Mouse (Mus musculus): Measurements from ENCODE around the gene Tapt1. TPM values are rescaled to one million over a fixed set of nuclear protein-coding genes. Genes with fewer than 3 reads are reported as not detected.
A peak's percentile ranks its signal among the peaks of the same experiment; 100 is the strongest.

The Tapt1 gene
- polyA plus RNA-seq, 1 experiment from 2014 or later, result 35.6 TPM

GRCm38 (mm10) chr5:44227462-44227840 is 1.0 kb upstream of the Tapt1 start:
- H3K9ac ChIP-seq (replicated peaks), result peak overlapping the region; percentile 97
- H3K4me1 ChIP-seq, result peaks cover 24% of the 10 kb centered on the region
- no peaks in the 10 kb centered on the region for H3K9me3 ChIP-seq
- no peaks in the 10 kb centered on the region for H3K36me3 ChIP-seq
- H3K4me3 ChIP-seq, result peak overlapping the region; percentile 94
- H3K4me2 ChIP-seq (replicated peaks), result peak overlapping the region; percentile 78
- no peaks in the 10 kb centered on the region for H3K27me3 ChIP-seq
- no peak for ATAC-seq (ENCODE audit: low FRiP score, low read depth)
- peak overlapping the region; percentile 94; the same call in 1 of the 2 replicates for H3K27ac ChIP-seq (replicated peaks)
- WGBS, result 15% methylated on average over 6 of the region's 6 CpGs

- no peak; the same call in 1 of the 2 replicates for ATAC-seq (ENCODE audit: low FRiP score, low read depth)
- Histone ChIP-seq H3K4me2 (replicated peaks) (peak overlapping the region; percentile 64), H3K36me3 (no peaks in the 10 kb centered on the region), H3K4me1 (peaks cover 24% of the 10 kb centered on the region), H3K27ac (replicated peaks) (peak overlapping the region; percentile 94), H3K4me3 (peak overlapping the region; percentile 94), H3K9me3 (no peaks in the 10 kb centered on the region), H3K27me3 (no peaks in the 10 kb centered on the region), H3K9ac (replicated peaks) (peak overlapping the region; percentile 97)
- 1% methylated on average over 48 of the region's 72 CpGs for WGBS
These were observed 410 bp downstream of the Tapt1 start for GRCm38 (mm10) chr5:44225911-44226520.

- 65% methylated on average over 4 of the region's 4 CpGs for WGBS
- H3K4me3 ChIP-seq, result peak overlapping the region; percentile 94
- H3K4me1 ChIP-seq, result peaks cover 24% of the 10 kb centered on the region
- H3K4me2 ChIP-seq (replicated peaks), result peak overlapping the region; percentile 64
- no peaks in the 10 kb centered on the region for H3K36me3 ChIP-seq
- H3K9me3 ChIP-seq, result no peaks in the 10 kb centered on the region
- H3K27me3 ChIP-seq, result no peaks in the 10 kb centered on the region
- ATAC-seq (ENCODE audit: low FRiP score, low read depth), result no peak
- H3K9ac ChIP-seq (replicated peaks), result no peak overlapping the region
- no peak overlapping the region for H3K27ac ChIP-seq (replicated peaks)
These were observed 1.4 kb downstream of the Tapt1 start for GRCm38 (mm10) chr5:44224916-44225600.

GRCm38 (mm10) chr5:44224251-44224650 is 2.2 kb downstream of the Tapt1 start:
- Histone ChIP-seq H3K9ac (replicated peaks) (no peak overlapping the region), H3K4me1 (peaks cover 24% of the 10 kb centered on the region), H3K4me2 (replicated peaks) (peak overlapping the region; percentile 64), H3K9me3 (no peaks in the 10 kb centered on the region), H3K27me3 (no peaks in the 10 kb centered on the region), H3K4me3 (0 out of 2 replicates have a peak overlapping the region, but pooled peaks have one; percentile 6), H3K36me3 (no peaks in the 10 kb centered on the region), H3K27ac (replicated peaks) (0 out of 2 replicates have a peak overlapping the region, but pooled peaks have one; percentile 11)
- WGBS, result 26% methylated on average over 6 of the region's 6 CpGs
- ATAC-seq (ENCODE audit: low FRiP score, low read depth), result no peak

GRCm38 (mm10) chr5:44223341-44223881 is 3.0 kb downstream of the Tapt1 start:
- WGBS, result 87% methylated on average over 16 of the region's 16 CpGs
- ATAC-seq (ENCODE audit: low FRiP score, low read depth), result no peak
- no peak overlapping the region for H3K9ac ChIP-seq (replicated peaks)
- no peaks in the 10 kb centered on the region for H3K27me3 ChIP-seq
- H3K27ac ChIP-seq (replicated peaks), result no peak overlapping the region
- H3K4me1 ChIP-seq, result peaks cover 24% of the 10 kb centered on the region
- H3K4me2 ChIP-seq (replicated peaks), result no peak overlapping the region
- no peak overlapping the region for H3K4me3 ChIP-seq
- no peaks in the 10 kb centered on the region for H3K36me3 ChIP-seq
- no peaks in the 10 kb centered on the region for H3K9me3 ChIP-seq

- Histone ChIP-seq H3K27me3 (no peaks in the 10 kb centered on the region), H3K4me1 (peaks cover 14% of the 10 kb centered on the region), H3K27ac (replicated peaks) (no peak overlapping the region), H3K4me3 (no peak overlapping the region), H3K9me3 (no peaks in the 10 kb centered on the region), H3K36me3 (no peaks in the 10 kb centered on the region), H3K4me2 (replicated peaks) (no peak overlapping the region), H3K9ac (replicated peaks) (no peak overlapping the region)
- WGBS, result 94% methylated on average over 7 of the region's 7 CpGs
- no peak for ATAC-seq (ENCODE audit: low FRiP score, low read depth)
These were observed 6.0 kb downstream of the Tapt1 start for GRCm38 (mm10) chr5:44220430-44220829.

GRCm38 (mm10) chr5:44219871-44220270 is 6.6 kb downstream of the Tapt1 start:
- H3K4me3 ChIP-seq, result no peak overlapping the region
- H3K9me3 ChIP-seq, result no peaks in the 10 kb centered on the region
- no peak for ATAC-seq (ENCODE audit: low FRiP score, low read depth)
- peaks cover 8% of the 10 kb centered on the region for H3K4me1 ChIP-seq
- no peak overlapping the region for H3K4me2 ChIP-seq (replicated peaks)
- no peaks in the 10 kb centered on the region for H3K27me3 ChIP-seq
- H3K27ac ChIP-seq (replicated peaks), result no peak overlapping the region
- H3K9ac ChIP-seq (replicated peaks), result no peak overlapping the region
- 87% methylated on average over 4 of the region's 4 CpGs for WGBS
- no peaks in the 10 kb centered on the region for H3K36me3 ChIP-seq

- no peaks in the 10 kb centered on the region for H3K4me1 ChIP-seq
- H3K36me3 ChIP-seq, result no peaks in the 10 kb centered on the region
- H3K9ac ChIP-seq (replicated peaks), result no peak overlapping the region
- H3K27me3 ChIP-seq, result no peaks in the 10 kb centered on the region
- 87% methylated on average over 4 of the region's 4 CpGs for WGBS
- H3K4me3 ChIP-seq, result no peak overlapping the region
- no peak overlapping the region for H3K27ac ChIP-seq (replicated peaks)
- H3K9me3 ChIP-seq, result no peaks in the 10 kb centered on the region
- ATAC-seq (ENCODE audit: low FRiP score, low read depth), result no peak
- no peak overlapping the region for H3K4me2 ChIP-seq (replicated peaks)
These were observed 7.9 kb downstream of the Tapt1 start for GRCm38 (mm10) chr5:44218483-44218882.

- no peak overlapping the region for H3K4me2 ChIP-seq (replicated peaks)
- no peak for ATAC-seq (ENCODE audit: low FRiP score, low read depth)
- no peak overlapping the region for H3K4me3 ChIP-seq
- H3K9me3 ChIP-seq, result no peaks in the 10 kb centered on the region
- H3K27ac ChIP-seq (replicated peaks), result no peak overlapping the region
- WGBS, result 75% methylated on average over 5 of the region's 5 CpGs
- no peaks in the 10 kb centered on the region for H3K4me1 ChIP-seq
- H3K9ac ChIP-seq (replicated peaks), result no peak overlapping the region
- no peaks in the 10 kb centered on the region for H3K36me3 ChIP-seq
- H3K27me3 ChIP-seq, result no peaks in the 10 kb centered on the region
These were observed 8.8 kb downstream of the Tapt1 start for GRCm38 (mm10) chr5:44217685-44218041.

GRCm38 (mm10) chr5:44217041-44217684 is 9.3 kb downstream of the Tapt1 start:
- ATAC-seq (ENCODE audit: low FRiP score, low read depth), result no peak
- Histone ChIP-seq H3K27me3 (no peaks in the 10 kb centered on the region), H3K27ac (replicated peaks) (no peak overlapping the region), H3K4me1 (no peaks in the 10 kb centered on the region), H3K9me3 (no peaks in the 10 kb centered on the region), H3K4me3 (no peak overlapping the region), H3K36me3 (no peaks in the 10 kb centered on the region; the same call in 1 of the 2 replicates), H3K4me2 (replicated peaks) (no peak overlapping the region), H3K9ac (replicated peaks) (no peak overlapping the region)
- 82% methylated on average over 8 of the region's 8 CpGs for WGBS

GRCm38 (mm10) chr5:44215118-44215517 is 11.3 kb downstream of the Tapt1 start:
- Histone ChIP-seq H3K4me3 (no peak overlapping the region), H3K4me1 (no peaks in the 10 kb centered on the region), H3K36me3 (no peaks in the 10 kb centered on the region; the same call in none of the 2 replicates), H3K4me2 (replicated peaks) (no peak overlapping the region), H3K9me3 (no peaks in the 10 kb centered on the region), H3K9ac (replicated peaks) (no peak overlapping the region), H3K27me3 (no peaks in the 10 kb centered on the region), H3K27ac (replicated peaks) (no peak overlapping the region)
- no peak for ATAC-seq (ENCODE audit: low FRiP score, low read depth)

- Histone ChIP-seq H3K4me3 (no peak overlapping the region), H3K27me3 (no peaks in the 10 kb centered on the region), H3K27ac (replicated peaks) (no peak overlapping the region), H3K36me3 (no peaks in the 10 kb centered on the region; the same call in none of the 2 replicates), H3K4me1 (no peaks in the 10 kb centered on the region), H3K4me2 (replicated peaks) (no peak overlapping the region), H3K9me3 (no peaks in the 10 kb centered on the region), H3K9ac (replicated peaks) (no peak overlapping the region)
- ATAC-seq (ENCODE audit: low FRiP score, low read depth), result no peak
- 73% methylated on average over 2 of the region's 2 CpGs for whole genome bisulfite sequencing
These were observed 12.4 kb downstream of the Tapt1 start for GRCm38 (mm10) chr5:44214025-44214424.
